Mouse (Mus musculus) brain, embryonic 18.5 days (tissue): ENCODE measurements around the gene Vmn1r232.

Source experiments
- DNase-seq: peaks from one replicate; pipeline ENCODE4 v3.0.0-alpha.2; 2012; ENCODE audit warnings: low read depth, low spot score

Vmn1r232 gene

GRCm38 (mm10) chr17:20919614-20920013, at the start of gene Vmn1r232:
TSS of gene Vmn1r232 (minus strand) at chr17:20919714.
- DNase-seq: no peak

DNA sequence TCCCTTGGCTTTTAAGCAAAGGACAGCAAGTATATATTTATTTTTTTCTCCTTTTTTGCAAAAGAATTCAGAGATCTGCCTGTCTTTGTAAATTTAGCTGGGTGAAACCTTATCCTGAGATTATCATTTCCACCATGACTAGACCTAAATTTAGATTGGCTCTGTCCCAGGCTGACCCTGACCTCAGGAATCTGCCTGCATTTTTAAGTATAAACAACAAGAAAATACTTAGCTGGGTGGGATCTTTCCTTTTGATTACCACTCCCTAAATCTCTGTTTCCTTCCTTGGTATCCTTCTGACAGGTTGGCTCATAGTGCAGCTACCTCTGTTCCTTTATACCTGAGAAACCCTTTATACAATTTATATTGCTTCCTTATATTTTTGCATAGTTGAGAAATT, 47.2 kb upstream of the Vmn1r232 start:
- no peak for DNase-seq

DNA sequence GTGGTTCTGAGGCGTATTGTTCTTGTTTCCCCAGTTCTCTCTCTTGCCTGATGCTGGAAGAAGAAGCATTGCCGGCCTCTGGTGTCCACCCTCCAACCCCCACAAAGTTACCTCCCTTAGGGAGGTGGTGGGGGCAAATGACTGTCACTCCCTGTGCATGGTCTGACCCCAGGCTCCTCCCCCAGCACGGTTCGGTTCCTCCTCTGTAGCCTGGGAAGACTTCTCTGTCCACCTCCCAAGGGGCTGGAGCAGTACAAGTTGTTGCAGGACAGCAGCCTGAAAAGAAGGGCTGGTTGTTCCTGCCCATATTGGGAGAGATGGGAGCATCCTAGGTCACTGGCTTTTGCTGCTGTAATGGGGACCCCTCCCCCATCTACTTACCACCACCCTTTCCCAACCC, 45.9 kb upstream of the Vmn1r232 start:
- no peak for DNase-seq

DNA sequence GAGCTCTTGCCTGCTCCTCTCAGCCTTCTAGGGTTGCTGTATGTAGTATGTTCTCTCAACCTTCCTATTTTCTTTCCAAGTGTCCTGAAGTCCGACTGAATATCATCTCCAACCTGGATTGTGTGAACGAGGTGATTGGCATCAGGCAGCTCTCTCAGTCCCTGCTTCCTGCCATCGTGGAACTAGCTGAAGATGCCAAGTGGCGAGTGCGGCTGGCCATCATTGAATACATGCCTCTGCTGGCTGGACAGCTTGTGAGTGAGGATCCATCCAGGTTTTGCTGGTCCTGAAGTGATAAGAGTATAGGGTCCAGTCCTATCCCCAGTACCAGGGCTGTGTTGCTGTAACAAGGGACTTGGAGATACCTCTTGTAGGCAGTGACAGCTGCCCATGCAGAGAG, 40.9 kb upstream of the Vmn1r232 start:
- no peak for DNase-seq

DNA sequence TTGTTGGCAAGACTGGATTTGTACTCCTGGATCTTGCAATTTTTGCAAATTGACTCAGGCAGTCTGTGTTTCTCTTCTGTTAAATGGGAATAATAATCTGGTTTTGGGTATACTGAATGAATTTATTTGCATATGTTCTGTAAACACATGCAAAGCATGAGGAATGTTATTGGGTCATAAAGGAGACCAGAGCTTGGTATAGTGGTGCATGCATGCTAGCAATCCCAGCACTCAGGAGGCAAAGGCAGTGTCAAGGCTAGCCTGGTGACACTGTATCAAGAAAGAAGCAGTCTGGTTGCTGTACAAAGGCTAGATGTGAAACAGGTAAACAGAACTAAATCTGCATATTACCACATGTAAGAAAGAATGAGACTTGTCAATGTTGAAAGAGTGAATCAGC, 27.1 kb upstream of the Vmn1r232 start:
- no peak for DNase-seq

DNA sequence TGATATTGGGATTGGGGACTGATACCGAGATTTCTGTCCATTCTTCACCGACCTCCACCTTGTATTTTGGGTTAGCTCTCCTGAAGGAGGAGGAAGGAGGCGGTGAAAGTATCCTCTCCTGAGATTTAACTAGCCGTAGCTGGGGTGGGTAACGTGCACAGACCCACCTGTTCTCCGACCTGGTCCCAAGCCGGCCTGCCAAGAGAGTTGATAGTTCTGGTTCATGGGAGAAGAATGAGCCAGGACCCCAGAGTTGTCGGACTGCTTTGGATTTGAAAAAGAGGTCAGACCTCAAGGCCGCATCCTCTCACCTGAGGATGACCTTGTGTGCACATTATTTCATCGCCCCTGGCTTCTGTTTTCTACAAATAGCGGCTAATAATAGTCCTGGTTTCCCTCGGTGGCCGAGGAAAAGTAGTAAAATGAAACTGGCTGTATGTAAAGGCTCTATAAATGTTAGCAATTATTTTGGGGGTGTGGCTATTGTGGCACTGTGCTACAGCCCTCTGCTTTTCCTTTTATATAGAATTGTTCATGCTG, 26.6 kb upstream of the Vmn1r232 start:
- no peak for DNase-seq

DNA sequence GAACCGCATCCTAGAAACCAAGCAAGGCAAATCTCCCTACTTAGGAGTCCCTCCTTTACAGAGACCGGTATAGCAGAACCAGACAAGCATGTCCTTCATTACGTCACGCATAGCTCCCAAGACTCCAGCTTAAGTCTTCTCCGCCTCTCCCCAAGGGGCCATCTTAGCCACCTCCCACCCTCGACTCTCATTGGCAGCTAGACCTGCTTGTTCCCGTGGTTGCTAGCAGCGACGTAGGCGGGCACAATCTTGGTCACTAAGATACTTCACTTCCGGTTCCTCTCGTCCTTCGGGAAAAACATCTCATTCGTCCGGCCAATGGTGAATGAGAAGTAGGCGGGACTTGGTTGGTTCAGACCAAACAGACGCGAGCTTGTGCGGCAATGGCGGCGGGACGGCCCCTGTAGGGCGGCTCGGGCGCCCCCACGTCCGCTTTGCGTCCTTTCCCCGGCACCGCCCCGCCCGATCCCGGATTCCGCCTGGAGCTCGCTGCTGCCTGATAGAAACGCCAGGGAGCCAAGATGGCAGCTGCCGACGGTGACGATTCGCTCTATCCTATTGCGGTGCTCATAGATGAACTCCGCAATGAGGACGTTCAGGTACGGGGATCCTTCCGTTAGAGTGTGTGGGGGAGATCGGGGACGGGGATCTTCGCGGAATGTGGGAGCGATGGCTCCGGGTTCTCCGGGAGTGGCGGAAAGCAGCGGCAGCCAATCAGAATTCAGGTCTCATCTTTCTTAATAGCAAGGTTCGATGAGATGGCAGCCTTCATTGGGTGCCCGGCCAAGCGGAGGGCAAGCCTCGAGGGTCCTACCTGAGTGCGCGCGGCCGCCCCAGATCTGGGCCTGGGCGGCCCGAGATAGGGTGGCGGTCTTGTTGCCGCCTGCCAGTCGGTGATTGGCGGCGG, 25.7 kb upstream of the Vmn1r232 start, which contains the start of gene Ppp2r1a:
Gene Ppp2r1a, plus strand, starts transcription at position 327 of the 907 bp plus-strand sequence.
- DNase-seq: peak; percentile 100

- DNase-seq: no peak
These were observed 24.7 kb upstream of the Vmn1r232 start for GRCm38 (mm10) chr17:20944226-20944625.

GRCm38 (mm10) chr17:20904991-20905390, 14.5 kb downstream of the Vmn1r232 start, which contains the start of gene Vmn1r231:
TSS of gene Vmn1r231 (minus strand) at chr17:20905091.
- no peak for DNase-seq
